Mouse (Mus musculus) kidney, embryonic 16.5 days (tissue): Measurements from ENCODE around the gene Kif17. TPM values are rescaled to one million over a fixed set of nuclear protein-coding genes. Genes with fewer than 3 reads are reported as not detected.
A peak's percentile ranks its signal among the peaks of the same experiment; 100 is the strongest.

Source experiments
- ATAC-seq: fragments of 200-750 bp; cut with Nextera tagmentation; 2 replicates; pipeline ENCODE4 v1.8.0; 2017; ENCODE audit warnings: moderate TSS enrichment; ENCODE audit not compliant: low FRiP score, low TSS enrichment
- H3K27ac ChIP-seq: fragments of 300-500 bp; sonication (generic); 2 replicates; pipeline ENCODE4 v1.5.1; 2014; ENCODE audit warnings: low read length
- H3K27me3 ChIP-seq: fragments of 300-500 bp; sonication (generic); 2 replicates; pipeline ENCODE4 v1.6.1; 2014; ENCODE audit warnings: low read length, control low read depth, mixed read lengths; ENCODE audit not compliant: insufficient read depth
- H3K36me3 ChIP-seq: fragments of 300-500 bp; sonication (generic); 2 replicates; pipeline ENCODE4 v1.6.1; 2014; ENCODE audit warnings: low read length, control low read depth, mixed read lengths; ENCODE audit not compliant: insufficient read depth
- H3K4me1 ChIP-seq: fragments of 300-500 bp; sonication (generic); 2 replicates; pipeline ENCODE4 v1.6.1; 2014; ENCODE audit warnings: low read length, control low read depth, mixed read lengths; ENCODE audit not compliant: insufficient read depth
- H3K4me2 ChIP-seq: fragments of 300-500 bp; sonication (generic); replicated peaks from 2 replicates; pipeline ENCODE4 v1.6.1; 2014; ENCODE audit warnings: low read depth, low read length
- H3K4me3 ChIP-seq: fragments of 300-500 bp; sonication (generic); 2 replicates; pipeline ENCODE4 v1.5.1; 2014; ENCODE audit warnings: mild to moderate bottlenecking, low read length
- H3K9ac ChIP-seq: fragments of 300-500 bp; sonication (generic); replicated peaks from 2 replicates; pipeline ENCODE4 v1.6.1; 2014; ENCODE audit warnings: low read length
- H3K9me3 ChIP-seq: fragments of 300-500 bp; sonication (generic); 2 replicates; pipeline ENCODE4 v1.6.1; 2016; ENCODE audit warnings: low read length, control low read depth
- WGBS: fragments of 180-500 bp; shearing (Covaris S2); extraction: QIAGEN DNeasy Blood & Tissue Kit; methylation state at CpG from one replicate; pipeline ENCODE4 v1.1.7; 2014; 5-methylcytosine and 5-hydroxymethylcytosine counted together
- polyA plus RNA-seq: library from polyadenylated mRNA; unstranded; fragments of >200 nt; fragmentation: Nextera tagmentation; extraction: Ambion mirVana; gene quantifications from 2 replicates; pipeline ENCODE4 v1.2.1, GENCODE M21; 2015

Gene Kif17
- polyA plus RNA-seq, 1 experiment from 2014 or later: 2.2 TPM

DNA sequence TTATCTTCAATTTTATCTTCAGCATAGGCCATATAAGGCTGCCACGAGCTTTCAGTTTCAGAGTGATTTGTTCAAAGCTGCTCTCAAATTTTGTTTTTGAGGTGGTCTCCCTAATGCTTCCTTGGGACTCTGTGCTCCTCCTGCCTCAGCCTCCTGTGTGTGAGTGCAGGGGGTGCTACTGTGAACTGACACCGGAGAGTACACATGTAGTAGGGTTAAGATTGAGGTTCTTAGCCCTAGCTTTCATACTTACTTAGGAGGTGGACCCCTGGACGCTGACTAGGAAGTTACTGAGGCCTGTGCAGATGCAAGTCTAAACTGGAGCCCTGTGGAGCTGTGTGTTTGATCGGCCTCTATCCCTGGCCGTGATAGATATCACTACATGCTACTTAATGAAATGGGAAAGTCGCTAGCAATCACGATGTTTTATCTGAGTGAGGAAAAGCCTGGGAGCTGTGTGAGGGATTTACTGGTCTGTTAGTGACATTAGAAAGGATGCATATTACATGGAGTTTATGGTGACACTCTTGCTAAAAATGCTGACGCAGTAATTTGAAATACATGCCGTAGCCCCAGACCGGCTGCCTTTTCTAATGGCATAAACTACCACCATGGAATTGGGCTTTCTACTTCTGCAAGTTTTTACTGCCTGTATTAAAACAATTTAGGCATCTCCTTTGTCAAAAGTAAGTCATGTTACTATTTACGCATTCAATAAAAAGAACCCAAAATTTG, 32.1 kb upstream of the Kif17 start:
- no peaks in the 10 kb centered on the region for H3K9me3 ChIP-seq
- H3K4me3 ChIP-seq: peak overlapping the region; percentile 90
- H3K4me2 ChIP-seq: peak overlapping the region; percentile 93
- no peaks in the 10 kb centered on the region for H3K27me3 ChIP-seq
- no peak for ATAC-seq
- H3K4me1 ChIP-seq: peaks cover 36% of the 10 kb centered on the region
- peaks cover 21% of the 10 kb centered on the region for H3K36me3 ChIP-seq
- peak overlapping the region; percentile 99; the same call in 1 of the 2 replicates for H3K27ac ChIP-seq
- 71% methylated on average over 11 of the region's 11 CpGs for WGBS
- H3K9ac ChIP-seq: peak overlapping the region; percentile 97

DNA sequence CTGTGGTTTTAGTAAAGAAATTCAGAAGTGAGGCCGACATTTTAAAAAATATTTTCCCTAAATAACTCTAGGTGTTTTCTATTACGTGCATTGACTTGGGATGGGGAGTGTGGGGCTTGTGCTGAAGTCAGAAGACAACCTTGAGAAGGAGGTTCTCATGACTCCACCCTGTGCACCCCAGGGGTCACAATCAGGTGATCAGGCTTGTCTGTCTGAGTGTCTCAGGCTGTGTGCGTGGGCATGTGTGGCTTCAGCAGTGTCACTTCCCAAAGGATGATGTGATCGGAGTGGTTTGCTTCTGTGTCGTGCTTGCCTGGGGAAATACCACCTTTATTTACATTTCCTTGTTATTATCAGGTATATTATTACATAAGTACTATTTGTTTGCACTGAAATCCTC, 30.9 kb upstream of the Kif17 start:
- Histone ChIP-seq H3K4me2 (no peak overlapping the region), H3K27ac (no peak overlapping the region), H3K4me3 (no peak overlapping the region), H3K9me3 (no peaks in the 10 kb centered on the region), H3K36me3 (peaks cover 33% of the 10 kb centered on the region), H3K27me3 (no peaks in the 10 kb centered on the region), H3K4me1 (peaks cover 36% of the 10 kb centered on the region), H3K9ac (peak overlapping the region; percentile 35; the same call in 1 of the 2 replicates)
- 88% methylated on average over 5 of the region's 5 CpGs for WGBS
- no peak for ATAC-seq

DNA sequence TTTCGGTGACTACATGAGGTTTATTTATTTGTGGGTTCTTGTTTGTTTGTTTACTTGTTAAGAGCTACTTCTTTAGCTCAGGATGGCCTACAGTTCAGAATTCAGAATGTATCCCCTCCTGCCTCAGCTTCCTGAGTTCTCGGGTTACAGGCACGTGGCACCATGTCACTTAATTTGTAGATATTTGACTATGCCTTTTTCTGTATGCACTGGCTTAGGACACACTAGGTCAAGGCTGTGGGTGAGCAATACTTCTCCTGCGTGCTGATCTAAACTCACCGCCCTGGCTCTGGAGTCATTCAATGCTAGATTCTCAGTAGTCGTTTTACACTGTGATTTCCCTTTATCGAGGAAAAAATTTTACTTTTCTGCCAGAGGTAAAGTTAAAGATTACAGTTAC, 29.5 kb upstream of the Kif17 start:
- Histone ChIP-seq H3K36me3 (peaks cover 42% of the 10 kb centered on the region), H3K9ac (no peak overlapping the region), H3K4me3 (no peak overlapping the region), H3K9me3 (no peaks in the 10 kb centered on the region), H3K27ac (no peak overlapping the region), H3K4me2 (no peak overlapping the region), H3K27me3 (no peaks in the 10 kb centered on the region), H3K4me1 (peaks cover 32% of the 10 kb centered on the region)
- ATAC-seq: no peak
- 79% methylated on average over 7 of the region's 7 CpGs for WGBS

DNA sequence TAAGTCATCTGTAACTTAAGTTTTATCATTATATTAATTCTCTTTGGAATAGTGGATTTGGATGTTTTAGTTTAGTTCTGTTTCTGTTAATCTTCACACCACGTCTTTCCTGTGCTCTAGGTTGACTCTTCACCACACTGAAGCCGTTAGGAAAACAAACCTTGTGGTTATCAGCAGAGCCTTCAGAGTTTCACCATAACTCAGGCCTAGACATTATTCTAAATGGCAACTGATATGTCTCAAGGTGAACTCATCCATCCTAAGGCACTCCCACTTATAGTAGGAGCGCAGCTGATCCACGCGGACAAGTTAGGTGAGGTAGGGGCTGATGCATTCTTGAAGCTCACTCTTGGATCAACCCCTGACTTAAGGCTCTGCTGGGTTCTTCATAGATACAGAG, 28.8 kb upstream of the Kif17 start:
- no peaks in the 10 kb centered on the region for H3K9me3 ChIP-seq
- H3K4me2 ChIP-seq: no peak overlapping the region
- peaks cover 49% of the 10 kb centered on the region for H3K36me3 ChIP-seq
- H3K27me3 ChIP-seq: no peaks in the 10 kb centered on the region
- H3K4me1 ChIP-seq: peaks cover 29% of the 10 kb centered on the region
- no peak overlapping the region for H3K9ac ChIP-seq
- H3K4me3 ChIP-seq: no peak overlapping the region
- no peak overlapping the region for H3K27ac ChIP-seq
- ATAC-seq: no peak
- 86% methylated on average over 5 of the region's 5 CpGs for WGBS

DNA sequence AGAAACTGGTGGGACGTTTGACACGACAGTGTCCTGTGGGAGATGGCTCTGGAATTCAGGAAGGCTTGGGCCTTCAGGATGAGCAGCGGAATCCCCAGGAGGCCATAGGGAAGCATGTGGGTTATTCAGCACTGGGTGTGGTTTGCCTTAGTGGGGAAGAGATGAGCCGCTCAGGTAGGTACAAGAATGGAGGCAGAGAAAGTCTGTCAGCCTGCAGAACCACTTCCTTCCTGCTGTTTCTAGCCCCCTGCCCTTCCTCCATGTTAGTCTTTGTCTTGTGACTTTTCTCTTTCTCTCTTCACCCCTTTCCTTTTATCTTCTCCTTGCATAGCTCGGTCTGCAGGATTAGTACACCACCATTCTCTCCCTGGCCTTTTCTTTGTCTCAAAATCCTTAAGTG, 27.8 kb upstream of the Kif17 start:
- Histone ChIP-seq H3K4me1 (peaks cover 29% of the 10 kb centered on the region), H3K27me3 (no peaks in the 10 kb centered on the region), H3K4me2 (no peak overlapping the region), H3K4me3 (no peak overlapping the region), H3K36me3 (peaks cover 57% of the 10 kb centered on the region), H3K9ac (no peak overlapping the region), H3K27ac (no peak overlapping the region), H3K9me3 (no peaks in the 10 kb centered on the region)
- 74% methylated on average over 5 of the region's 5 CpGs for WGBS
- ATAC-seq: no peak

DNA sequence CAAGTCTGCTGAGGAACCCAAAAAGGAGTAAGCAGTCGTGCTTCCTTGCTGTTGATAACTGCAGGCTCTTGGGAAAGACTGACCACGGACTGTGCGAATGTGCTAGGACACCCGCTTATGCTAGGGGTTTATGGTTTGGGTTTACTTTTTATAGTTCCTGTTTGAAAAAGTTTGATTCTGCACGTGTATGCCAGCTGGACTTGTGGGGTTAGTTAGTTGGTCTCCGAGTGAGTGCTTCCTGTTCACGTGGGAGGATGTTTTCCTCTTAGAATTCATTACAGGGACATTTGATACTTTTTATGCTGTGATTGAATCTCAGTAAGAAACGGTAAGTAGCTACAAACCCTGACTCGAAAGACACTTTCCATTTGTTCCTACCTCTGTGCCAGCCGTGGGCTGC, 26.6 kb upstream of the Kif17 start:
- H3K9ac ChIP-seq: no peak overlapping the region
- H3K27ac ChIP-seq: no peak overlapping the region
- no peak overlapping the region for H3K4me3 ChIP-seq
- 49% methylated on average over 10 of the region's 10 CpGs for WGBS
- ATAC-seq: no peak
- no peaks in the 10 kb centered on the region for H3K27me3 ChIP-seq
- H3K4me2 ChIP-seq: no peak overlapping the region
- H3K36me3 ChIP-seq: peaks cover 63% of the 10 kb centered on the region
- peaks cover 18% of the 10 kb centered on the region for H3K4me1 ChIP-seq
- H3K9me3 ChIP-seq: no peaks in the 10 kb centered on the region

DNA sequence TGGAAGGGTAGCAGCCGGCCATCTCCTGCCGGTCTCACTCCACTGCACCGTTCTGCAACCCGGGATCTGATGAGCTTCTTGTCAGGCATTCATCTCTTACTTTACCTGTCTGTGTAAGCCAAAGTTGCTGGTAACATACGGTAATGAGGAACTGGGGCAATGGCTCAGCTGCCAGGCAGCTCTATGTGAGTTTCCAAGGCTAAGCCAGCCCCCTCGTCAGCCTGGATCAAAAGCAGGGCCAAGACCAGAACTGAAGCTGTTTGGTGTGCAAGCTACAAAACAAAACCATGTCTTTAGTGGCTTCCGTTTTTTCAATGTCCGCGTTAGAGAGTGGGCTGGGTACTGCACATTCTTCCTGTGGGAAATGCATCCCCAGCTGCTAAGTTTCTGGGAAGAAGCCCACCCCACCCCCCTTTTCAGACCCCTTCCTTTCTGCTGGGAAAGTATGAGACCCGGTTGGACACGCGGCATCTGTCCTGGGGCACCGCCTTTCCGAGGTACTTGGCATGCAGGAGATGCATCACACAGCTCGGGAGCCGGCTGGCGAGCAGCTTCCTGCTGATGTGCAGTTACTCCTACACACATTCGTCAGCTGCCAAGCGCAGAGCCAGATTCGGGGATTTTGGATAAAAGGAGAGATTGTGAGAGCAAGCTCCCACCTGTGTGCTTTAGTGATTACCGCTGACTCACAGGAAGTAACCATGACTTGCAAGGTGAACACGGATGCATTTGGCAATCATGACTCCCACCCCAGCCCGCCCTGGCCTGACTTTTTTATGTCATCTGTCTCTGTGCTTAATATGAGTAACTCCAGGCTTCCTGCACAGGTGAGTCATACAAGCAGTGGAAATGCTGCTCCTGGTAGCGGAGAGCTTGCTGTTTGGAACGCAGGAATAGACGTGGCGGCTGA, 3.2 kb upstream of the Kif17 start:
- H3K27ac ChIP-seq: no peak overlapping the region
- 68% methylated on average over 27 of the region's 27 CpGs for WGBS
- peaks cover 28% of the 10 kb centered on the region for H3K4me1 ChIP-seq
- H3K27me3 ChIP-seq: peaks cover 21% of the 10 kb centered on the region
- no peak overlapping the region for H3K4me3 ChIP-seq
- peaks cover 44% of the 10 kb centered on the region for H3K36me3 ChIP-seq
- ATAC-seq: no peak
- H3K9me3 ChIP-seq: no peaks in the 10 kb centered on the region
- H3K9ac ChIP-seq: no peak overlapping the region
- no peak overlapping the region for H3K4me2 ChIP-seq

DNA sequence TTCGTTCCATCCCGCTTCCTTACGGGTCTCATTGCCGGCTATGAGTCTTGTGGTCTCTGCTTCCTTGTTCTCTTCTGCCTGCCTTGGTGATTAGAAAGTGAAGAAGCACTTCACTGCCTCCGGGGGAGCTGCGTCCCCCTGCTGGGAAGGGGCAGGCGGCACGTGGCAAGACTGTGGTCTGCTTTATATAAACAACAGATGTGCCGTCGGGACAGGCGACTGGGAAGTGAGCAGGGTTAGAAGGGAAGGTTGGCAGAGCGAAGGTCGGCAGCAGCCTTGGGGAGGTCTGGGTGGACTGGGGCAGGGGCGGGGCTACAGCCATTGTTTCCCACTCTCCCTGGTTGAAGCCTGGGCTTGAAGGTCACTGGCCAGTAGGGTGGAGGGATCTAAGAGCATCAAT, 1.6 kb downstream of the Kif17 start:
- peak; percentile 47; the same call in 1 of the 2 replicates for ATAC-seq
- no peak overlapping the region for H3K27ac ChIP-seq

DNA sequence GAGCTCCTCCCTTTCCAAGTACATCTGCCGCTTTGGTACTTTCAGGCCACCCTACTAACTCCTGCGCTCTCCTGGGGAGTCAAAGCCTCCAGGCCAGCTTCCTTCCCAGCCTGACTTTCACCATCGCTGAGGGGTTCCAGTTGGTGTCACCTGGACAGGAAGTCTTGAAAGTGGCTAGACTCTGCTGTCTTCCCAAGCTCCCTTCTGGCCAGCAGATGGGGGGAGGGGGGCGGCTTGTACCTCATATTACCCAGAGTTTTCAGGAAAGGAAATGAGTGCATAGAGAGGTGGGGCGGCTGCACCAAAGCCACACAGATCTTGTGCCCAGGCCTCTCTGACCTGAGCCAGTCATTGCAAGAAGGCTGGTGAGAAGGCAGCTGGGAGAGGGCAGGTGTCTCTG, 2.0 kb downstream of the Kif17 start:
- WGBS: 18% methylated on average over 5 of the region's 5 CpGs
- no peaks in the 10 kb centered on the region for H3K9me3 ChIP-seq
- no peak overlapping the region for H3K27ac ChIP-seq
- 0 out of 2 replicates have a peak overlapping the region, but pooled peaks have one; percentile 20 for H3K9ac ChIP-seq
- peaks cover 27% of the 10 kb centered on the region for H3K27me3 ChIP-seq
- peaks cover 4% of the 10 kb centered on the region; the same call in 1 of the 2 replicates for H3K36me3 ChIP-seq
- peaks cover 33% of the 10 kb centered on the region for H3K4me1 ChIP-seq
- no peak for ATAC-seq
- peak overlapping the region; percentile 30; the same call in 1 of the 2 replicates for H3K4me3 ChIP-seq
- H3K4me2 ChIP-seq: peak overlapping the region; percentile 99

More for the DNA sequence above, 1.6 kb downstream of the Kif17 start:
- no peaks in the 10 kb centered on the region for H3K9me3 ChIP-seq
- WGBS: under 1% methylated on average over 14 of the region's 14 CpGs
- H3K9ac ChIP-seq: 0 out of 2 replicates have a peak overlapping the region, but pooled peaks have one; percentile 20
- peaks cover 8% of the 10 kb centered on the region; the same call in 1 of the 2 replicates for H3K36me3 ChIP-seq
- H3K4me2 ChIP-seq: peak overlapping the region; percentile 99
- peaks cover 33% of the 10 kb centered on the region for H3K4me1 ChIP-seq
- H3K27me3 ChIP-seq: peaks cover 27% of the 10 kb centered on the region
- peak overlapping the region; percentile 30 for H3K4me3 ChIP-seq
